Mouse (Mus musculus) spleen, adult 2 months (tissue): ENCODE results near the gene Gmfg.

ENCODE experiments used
- CTCF ChIP-seq: fragments of 200-500 bp; IDR thresholded peaks from 2 replicates; pipeline ENCODE4 v1.5.1; 2011; ENCODE audit warnings: mild to moderate bottlenecking, inconsistent platforms; ENCODE audit not compliant: insufficient read depth, insufficient read length, insufficient replicate concordance; ENCODE audit errors: extremely low read depth
- POLR2A ChIP-seq: fragments of 200-500 bp; IDR thresholded peaks from 2 replicates; pipeline ENCODE4 v1.6.1; 2011; ENCODE audit warnings: low read depth, low read length, inconsistent platforms

DNA sequence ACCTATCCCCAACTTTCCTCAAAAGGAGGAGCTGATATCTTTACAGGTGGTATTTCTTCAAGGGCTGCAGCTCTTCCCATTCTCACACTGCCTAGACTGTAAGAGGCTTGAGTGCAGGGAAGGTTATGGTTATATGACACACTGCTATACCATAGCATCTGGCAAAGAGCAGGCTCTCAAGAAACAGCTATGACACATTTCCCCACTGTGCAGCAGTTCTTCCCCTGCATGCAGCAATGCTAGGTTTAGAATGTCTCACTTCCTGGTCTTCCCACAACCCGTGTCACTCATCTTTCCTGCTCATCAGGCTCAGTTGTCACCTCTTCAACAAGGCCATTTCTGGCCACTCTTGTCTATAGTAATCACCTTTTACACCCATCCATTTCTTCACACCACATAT, 6.7 kb upstream of the Gmfg start:
- TF ChIP-seq CTCF, result no peak
- no peak for TF ChIP-seq POLR2A
